8 mouse cellular contexts compared by ENCODE assay signal in genomic region chr11:115181913-115182638, GRCm38 (mm10). TPM values are rescaled to one million over a fixed set of nuclear protein-coding genes. Genes with fewer than 3 reads are reported as not detected.
DNase-seq lines count a peak whose midpoint lies in the region; ATAC-seq and TF ChIP-seq lines count a peak whose summit lies in the region.

No protein-coding gene starts in this region.

- H3K9ac ChIP-seq in liver, embryonic 14.5 days (replicated peaks): no peak overlapping the region

- no peak overlapping the region for H3K4me3 ChIP-seq in liver, embryonic 14.5 days (ENCODE audit: insufficient read depth in 1 of 2, low read depth in 2 of 2, low read length in 2 of 2)

- ATAC-seq in liver, embryonic 14.5 days (ENCODE audit: insufficient read depth): no peak

- no peak for TF ChIP-seq EP300 in liver, embryonic 14.5 days (IDR thresholded peaks at IDR 0.05; ENCODE audit: low read depth)

- H3K4me1 ChIP-seq in liver, embryonic 14.5 days (replicated peaks; ENCODE audit: control insufficient read depth in 2 of 2, insufficient read depth in 2 of 2, low read length in 1 of 2): peaks cover 4 to 9% of the 10 kb centered on the region in 2 experiments; a peak in 2 of 4 replicates

- peak; percentile 57 for DNase-seq in right cerebral cortex, adult 18-20 months
- no peak for DNase-seq in right cerebral cortex, postnatal 36 days (ENCODE audit: low spot score in 2 of 2)
- DNase-seq in brain, adult 2 months (ENCODE audit: low read depth, low spot score): peak; percentile 75
- DNase-seq in forelimb bud, embryonic 11.5 days (ENCODE audit: low read depth, low spot score): peak; percentile 72
- peak; percentile 88 for DNase-seq in kidney, adult 18-20 months
- DNase-seq in liver, embryonic 14.5 days (ENCODE audit: low read depth in 3 of 3, low spot score in 3 of 3): no peak
- DNase-seq in retina, embryonic 14.5 days (ENCODE audit: low spot score): peak; percentile 85
- peak; percentile 97 for DNase-seq in thymus, postnatal 4 days

- H3K36me3 ChIP-seq in liver, embryonic 14.5 days (replicated peaks; ENCODE audit: control insufficient read depth, insufficient read depth, low read depth): peaks cover 2% of the 10 kb centered on the region; the same call in 1 of the 2 replicates

- 15% methylated on average over 12 of the region's 12 CpGs for WGBS in liver, embryonic 14.5 days (ENCODE audit: insufficient replicate concordance)

- H3K4me2 ChIP-seq in liver, embryonic 14.5 days (ENCODE audit: low read depth): no peak overlapping the region

- H3K27ac ChIP-seq in liver, embryonic 14.5 days: no peak overlapping the region

- TF ChIP-seq CTCF in liver, embryonic 14.5 days (IDR thresholded peaks at IDR 0.05; ENCODE audit: low read depth): peak; percentile 96

- no peaks in the 10 kb centered on the region for H3K9me3 ChIP-seq in liver, embryonic 14.5 days (ENCODE audit: control insufficient read depth, low read length)

- H3K27me3 ChIP-seq in liver, embryonic 14.5 days (ENCODE audit: control insufficient read depth, insufficient read depth, low read length): no peaks in the 10 kb centered on the region

RNA-seq across cellular contexts. Expression of gene Tmem104, which starts 5.2 kb away (rescaled TPM):
- 1.7 and 2.1 TPM in 2 replicates for polyA plus RNA-seq in liver, embryonic 14.5 days (2012; rRNA removed)
- polyA plus RNA-seq in liver, embryonic 14.5 days (2014; fragmentation: Nextera tagmentation; extraction: Ambion mirVana): 4.0 and 4.1 TPM in 2 replicates

RNA-seq across cellular contexts. Expression of gene Nat9, which starts 5.6 kb away (rescaled TPM):
- polyA plus RNA-seq in liver, embryonic 14.5 days (2012; rRNA removed): 6.0 and 7.7 TPM in 2 replicates
- 8.2 and 8.5 TPM in 2 replicates for polyA plus RNA-seq in liver, embryonic 14.5 days (2014; fragmentation: Nextera tagmentation; extraction: Ambion mirVana)

RNA-seq across cellular contexts. Expression of gene Slc9a3r1, which starts 18.9 kb away (rescaled TPM):
- 37.9 and 41.4 TPM in 2 replicates for polyA plus RNA-seq in liver, embryonic 14.5 days (2012; rRNA removed)
- 49.6 and 58.3 TPM in 2 replicates for polyA plus RNA-seq in liver, embryonic 14.5 days (2014; fragmentation: Nextera tagmentation; extraction: Ambion mirVana)

RNA-seq across cellular contexts. Expression of gene Cd300lf, which starts 48.3 kb away (rescaled TPM):
- 1.5 and 1.6 TPM in 2 replicates for polyA plus RNA-seq in liver, embryonic 14.5 days (2012; rRNA removed)
- 0.97 and 1.1 TPM in 2 replicates for polyA plus RNA-seq in liver, embryonic 14.5 days (2014; fragmentation: Nextera tagmentation; extraction: Ambion mirVana)

Comparison
In these comparisons a context has a peak if more than half of its experiments do, and no peak if none do; other contexts are left out.
1. DNase-seq: peak in right cerebral cortex, adult 18-20 months (single experiment), brain, adult 2 months (single experiment), forelimb bud, embryonic 11.5 days (single experiment), kidney, adult 18-20 months (single experiment), retina, embryonic 14.5 days (single experiment) and thymus, postnatal 4 days (single experiment); none in right cerebral cortex, postnatal 36 days (0 of 2) and liver, embryonic 14.5 days (0 of 3).